Mouse (Mus musculus): Measurements from ENCODE around the gene Alk. TPM values are rescaled to one million over a fixed set of nuclear protein-coding genes. Genes with fewer than 3 reads are reported as not detected.

Gene Alk
- total RNA-seq, 2 experiments from 2014 or later, result not detected

DNA sequence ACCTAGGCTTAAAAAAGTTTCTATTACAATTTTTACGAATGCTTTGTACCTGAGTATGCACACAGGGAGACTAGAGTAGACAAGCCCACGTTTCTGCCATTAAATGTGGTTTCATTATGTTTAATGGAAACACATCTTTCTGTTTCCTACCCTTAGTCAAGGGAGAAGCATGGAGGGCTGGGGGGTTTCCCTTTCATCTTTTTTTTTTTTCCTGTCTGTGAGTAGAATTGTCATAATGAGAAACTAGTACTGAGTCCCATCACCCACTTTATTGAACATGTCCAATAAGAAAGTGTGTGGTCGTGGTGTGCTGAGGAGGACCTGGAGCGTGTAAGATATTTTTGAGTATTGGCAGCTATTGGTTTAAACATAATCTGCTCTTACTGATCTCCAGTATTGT, 741.5 kb downstream of the Alk start:
- intact Hi-C loops (cut with DNase I), result no loop called here
- DNase-seq, result no peak

DNA sequence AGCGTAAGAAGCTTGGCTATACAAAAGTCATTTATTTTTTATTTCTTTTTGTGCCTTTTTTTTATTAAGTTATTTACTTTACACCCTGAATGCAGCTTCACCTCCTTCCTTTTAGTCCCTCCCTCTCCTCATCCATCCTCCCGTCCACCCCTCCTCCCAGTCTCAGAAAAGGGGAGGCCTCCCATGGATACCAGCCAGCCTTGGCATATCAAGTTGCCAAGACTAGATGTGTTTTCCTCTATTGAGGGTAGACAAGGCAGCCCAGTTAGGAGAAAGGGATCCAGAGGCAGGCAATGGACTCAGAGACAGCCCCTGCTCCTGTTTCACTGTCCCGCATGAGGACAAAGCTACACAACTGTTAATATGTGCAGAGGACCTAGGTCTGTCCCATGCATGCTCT, 742.2 kb downstream of the Alk start:
- no peak for DNase-seq
- intact Hi-C loops (cut with DNase I), result no loop called here

DNA sequence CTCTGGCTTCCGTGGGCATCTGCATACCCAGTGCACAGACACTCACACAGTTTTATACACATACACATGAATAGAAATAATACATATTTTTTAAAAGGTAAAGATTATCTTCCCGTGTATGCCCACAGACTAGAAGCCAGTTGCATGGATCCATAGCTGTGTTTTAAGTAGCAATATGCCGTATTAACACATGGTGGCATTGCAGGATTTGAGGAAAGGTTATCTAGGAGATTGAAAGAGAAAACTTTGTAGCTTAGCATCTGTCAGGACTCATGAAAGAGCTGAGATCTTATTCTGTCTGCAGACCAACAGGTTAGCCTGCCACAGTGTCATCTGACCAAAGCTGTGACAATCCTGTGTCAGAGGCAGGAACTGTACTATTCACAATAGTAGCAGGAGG, 772.5 kb downstream of the Alk start:
- DNase-seq, result no peak
- intact Hi-C loops (cut with DNase I), result no loop called here

DNA sequence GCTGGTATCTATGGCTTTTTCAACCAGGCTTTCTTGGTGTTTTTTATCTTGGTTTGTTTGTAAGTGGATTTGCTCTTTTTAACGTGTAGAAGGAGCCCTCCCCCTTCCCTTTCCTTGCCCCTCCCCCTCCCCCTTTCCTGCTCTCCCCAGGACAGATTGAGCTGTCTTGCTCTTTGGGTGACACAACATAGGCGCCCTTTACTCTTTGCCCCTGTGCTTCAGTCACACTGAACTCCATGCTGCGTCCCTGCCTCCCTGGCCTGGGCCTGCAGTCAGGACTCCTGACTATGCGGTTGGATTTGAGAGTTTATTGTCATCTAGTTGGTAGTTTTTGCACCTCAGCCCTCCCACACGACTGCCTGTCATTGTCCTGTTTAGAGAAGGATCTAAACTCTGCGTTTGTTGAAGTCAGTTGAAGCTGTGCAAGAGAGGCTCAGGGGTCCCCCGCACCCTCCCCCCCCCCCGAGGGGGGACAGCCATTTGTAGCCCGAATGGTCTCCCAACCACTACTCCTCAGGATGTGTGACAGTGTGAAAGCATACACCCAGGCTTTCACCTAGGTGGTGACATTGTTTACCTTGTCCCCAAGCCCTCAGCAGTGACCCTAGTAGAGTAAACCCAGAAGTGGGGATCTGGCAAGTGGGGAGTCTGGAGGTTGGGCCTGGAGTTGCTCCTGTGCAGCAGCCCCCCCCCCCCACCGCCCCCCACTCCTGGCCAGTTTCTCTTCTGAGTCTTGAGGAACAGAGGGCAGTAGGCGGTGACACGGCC, 775.6 kb downstream of the Alk start:
- DNase-seq, result no peak
- intact Hi-C loops (cut with DNase I), result no loop called here

DNA sequence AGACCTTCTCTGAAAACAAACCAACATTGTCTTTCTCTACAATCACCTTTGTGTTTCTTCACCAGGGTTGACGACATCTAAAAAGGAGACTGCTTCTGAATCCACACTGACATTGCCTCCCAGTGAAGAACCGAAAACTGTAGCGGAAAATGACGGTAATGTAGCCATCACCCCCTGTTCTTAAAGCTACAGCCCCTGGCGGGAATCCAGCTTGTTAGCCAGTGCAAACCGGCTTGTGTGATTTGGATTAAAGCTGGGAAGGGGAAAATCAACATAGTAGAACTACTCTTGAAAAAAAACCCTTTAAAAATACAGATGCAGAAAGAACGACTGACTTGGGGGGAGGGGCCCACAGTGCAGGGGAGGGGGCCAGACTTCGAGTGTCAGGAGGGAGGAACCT, 776.8 kb downstream of the Alk start:
- intact Hi-C loops (cut with DNase I), result no loop called here
- peak in 1 of 2 experiments; percentile 14 for DNase-seq

DNA sequence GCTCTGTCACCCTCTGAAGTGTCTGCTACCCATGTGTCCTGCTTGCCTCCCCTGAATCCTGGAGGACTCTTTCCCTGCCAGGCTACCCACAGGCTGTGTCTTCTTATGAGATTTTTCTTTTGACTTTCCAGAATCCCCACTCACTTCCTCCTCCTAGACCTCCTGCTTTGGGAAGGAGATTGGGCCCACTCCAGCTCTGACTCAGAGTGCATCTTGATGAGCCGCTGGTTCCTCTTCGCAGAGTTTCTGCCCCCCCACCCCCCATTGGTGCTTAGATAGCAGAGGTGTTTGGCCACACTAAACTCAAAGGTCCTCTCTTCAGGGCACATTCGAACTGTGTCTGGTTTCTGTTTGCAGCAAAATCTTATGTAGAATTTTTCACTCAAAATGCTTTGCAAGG, 777.8 kb downstream of the Alk start:
- intact Hi-C loops (cut with DNase I), result no loop called here
- peak; percentile 14 to 23 for DNase-seq

DNA sequence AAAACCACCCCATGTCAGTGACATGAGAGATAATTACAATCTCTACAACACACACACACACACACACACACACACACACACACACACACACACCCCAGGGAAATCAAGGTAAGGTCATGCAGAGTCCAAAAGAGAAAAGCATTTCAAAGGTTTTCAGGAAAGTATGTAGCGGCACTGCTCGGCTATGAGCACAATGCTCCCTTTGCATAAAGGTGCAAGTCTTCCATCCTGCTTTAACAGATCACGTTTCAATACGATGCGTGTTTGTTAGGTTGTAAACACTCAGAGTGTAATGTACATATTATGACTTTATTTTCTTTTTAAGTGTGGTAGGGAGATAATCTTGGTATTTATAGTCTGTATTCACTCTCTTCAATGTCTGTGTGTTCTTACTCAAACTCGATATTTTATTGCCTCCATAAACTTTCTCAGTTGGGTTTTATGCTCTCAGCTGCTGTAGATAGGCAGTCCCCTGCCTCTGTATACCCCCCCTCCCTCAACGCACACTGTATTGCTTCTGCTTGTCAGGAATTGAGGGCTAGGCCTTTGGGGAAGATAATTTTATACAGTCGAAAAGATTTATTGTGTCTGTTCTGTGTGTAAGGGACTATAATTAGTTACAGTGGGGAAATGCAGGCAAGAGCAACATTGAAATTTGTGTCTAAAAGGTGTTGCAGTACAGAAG, 780.7 kb downstream of the Alk start:
- DNase-seq, result no peak
- intact Hi-C loops (cut with DNase I), result no loop called here

Other genes starting within 250 kb of the Alk start
- gene Ypel5, start 231.8 kb upstream of the Alk start, total RNA-seq (2021), result 10 to 100 TPM; 38.4 to 46.2 TPM

Measured in heart, postnatal 10 days (tissue).